Mouse (Mus musculus) CH12.LX (cell line): ENCODE measurements at regions not wholly inside any gene's neighbourhood (a gene's known extent, or its start where the extent isn't known, plus 50 kb on each side); places are given as distances from the start of the nearest gene placed in this dataset.

Experiments
- DNase-seq: peaks from one replicate; pipeline ENCODE4 v3.0.0-alpha.2; 2013; ENCODE audit errors: extremely low read depth
- H3K27ac ChIP-seq: 2 replicates; pipeline ENCODE4 v1.5.1; 2012; ENCODE audit warnings: low read depth, mild to moderate bottlenecking, control low read depth, moderate library complexity; ENCODE audit not compliant: insufficient read depth
- H3K27me3 ChIP-seq: replicated peaks from 2 replicates; pipeline ENCODE3; 2012; ENCODE audit warnings: inconsistent platforms
- H3K36me3 ChIP-seq, 2 experiments: replicated peaks in 1 of 2; 2 replicates each; pipeline versions ENCODE3 to v1.6.1; 2012; ENCODE audit warnings: inconsistent platforms in 1 of 2, low read length in 1 of 2, mild to moderate bottlenecking in 1 of 2, mixed read lengths in 1 of 2, moderate library complexity in 1 of 2; ENCODE audit not compliant: control insufficient read depth in 1 of 2, insufficient read depth in 1 of 2
- H3K4me1 ChIP-seq, 2 experiments: 2 replicates each; pipeline ENCODE4 v1.6.1; 2012; ENCODE audit warnings: inconsistent platforms in 1 of 2, moderate library complexity in 1 of 2; ENCODE audit not compliant: insufficient read depth in 2 of 2, control insufficient read depth in 1 of 2
- H3K4me2 ChIP-seq: 2 replicates; pipeline ENCODE4 v1.6.1; 2012; ENCODE audit warnings: low read depth, mild to moderate bottlenecking, control low read depth; ENCODE audit not compliant: poor library complexity, insufficient read depth, severe bottlenecking
- H3K4me3 ChIP-seq, 3 experiments: fragments of 150-350 bp in 1 of 3; sonication (generic) in 1 of 3; replicated peaks in 1 of 3; 2 replicates each; pipeline versions ENCODE3 to v1.5.1; 2011 to 2012; ENCODE audit warnings: low read depth in 2 of 3, low read length in 2 of 3, mild to moderate bottlenecking in 2 of 3, moderate library complexity in 2 of 3, control low read depth in 1 of 3, improper control_type of control experiment in 1 of 3, inconsistent platforms in 1 of 3, mixed read lengths in 1 of 3; ENCODE audit not compliant: poor library complexity in 1 of 3
- H3K79me2 ChIP-seq: replicated peaks from 2 replicates; pipeline ENCODE4 v1.6.1; 2012; ENCODE audit warnings: mild to moderate bottlenecking, moderate library complexity; ENCODE audit not compliant: control insufficient read depth, poor library complexity, insufficient read depth, severe bottlenecking; ENCODE audit errors: extremely low read depth
- H3K9ac ChIP-seq: 2 replicates; pipeline ENCODE4 v1.6.1; 2012; ENCODE audit warnings: low read depth, mild to moderate bottlenecking, control low read depth, moderate library complexity; ENCODE audit not compliant: insufficient read depth
- H3K9me3 ChIP-seq: replicated peaks from 2 replicates; pipeline ENCODE3; 2012; ENCODE audit warnings: low read length, inconsistent platforms, mixed read lengths
- CHD1 ChIP-seq: IDR thresholded peaks from 2 replicates; pipeline ENCODE4 v1.6.1; 2012; ENCODE audit warnings: low read depth, low read length, improper control_type of control experiment, inconsistent platforms
- CTCF ChIP-seq, 2 experiments: IDR thresholded peaks in 1 of 2; conservative IDR thresholded peaks in 1 of 2; 2 replicates each; pipeline ENCODE4 v1.5.1; 2011 to 2012; ENCODE audit warnings: low read depth in 2 of 2, low read length in 2 of 2, improper control_type of control experiment in 1 of 2, inconsistent platforms in 1 of 2, mild to moderate bottlenecking in 1 of 2, moderate library complexity in 1 of 2
- E2F4 ChIP-seq: IDR thresholded peaks from 2 replicates; pipeline ENCODE4 v1.6.1; 2011; ENCODE audit warnings: low read depth, low read length, improper control_type of control experiment; ENCODE audit not compliant: insufficient replicate concordance
- ELF1 ChIP-seq: IDR thresholded peaks from 2 replicates; pipeline ENCODE4 v1.6.1; 2014; ENCODE audit warnings: low read depth, mild to moderate bottlenecking, inconsistent platforms, low read length, improper control_type of control experiment
- ETS1 ChIP-seq: conservative IDR thresholded peaks from 2 replicates; pipeline ENCODE4 v1.6.1; 2012; ENCODE audit warnings: low read depth, mild to moderate bottlenecking, inconsistent platforms, low read length, improper control_type of control experiment, moderate library complexity
- GABPA ChIP-seq: IDR thresholded peaks from 2 replicates; pipeline ENCODE4 v1.6.1; 2012; ENCODE audit warnings: low read depth, low read length, improper control_type of control experiment, inconsistent platforms; ENCODE audit not compliant: insufficient replicate concordance
- HCFC1 ChIP-seq: IDR thresholded peaks from 2 replicates; pipeline ENCODE4 v1.6.1; 2012; ENCODE audit warnings: low read depth, mild to moderate bottlenecking, inconsistent platforms, low read length, improper control_type of control experiment
- IRF4 ChIP-seq: IDR thresholded peaks from 2 replicates; pipeline ENCODE4 v1.6.1; 2014; ENCODE audit warnings: low read depth, mild to moderate bottlenecking, inconsistent platforms, low read length, improper control_type of control experiment
- JUND ChIP-seq: conservative IDR thresholded peaks from 2 replicates; pipeline ENCODE4 v1.6.1; 2011; ENCODE audit warnings: low read depth, low read length, improper control_type of control experiment
- KAT2A ChIP-seq: IDR thresholded peaks from 2 replicates; pipeline ENCODE4 v1.6.1; 2012; ENCODE audit warnings: low read length, improper control_type of control experiment, inconsistent platforms; ENCODE audit not compliant: insufficient replicate concordance
- MAFK ChIP-seq: IDR thresholded peaks from 2 replicates; pipeline ENCODE4 v1.6.1; 2011; ENCODE audit warnings: low read length, improper control_type of control experiment; ENCODE audit not compliant: insufficient replicate concordance
- MAX ChIP-seq: IDR thresholded peaks from 2 replicates; pipeline ENCODE4 v1.6.1; 2011; ENCODE audit warnings: low read length, improper control_type of control experiment
- MAZ ChIP-seq: IDR thresholded peaks from 2 replicates; pipeline ENCODE4 v1.6.1; 2012; ENCODE audit warnings: low read depth, mild to moderate bottlenecking, inconsistent platforms, low read length, improper control_type of control experiment, moderate library complexity
- MEF2A ChIP-seq: IDR thresholded peaks from 2 replicates; pipeline ENCODE4 v1.6.1; 2014; ENCODE audit warnings: low read depth, mild to moderate bottlenecking, inconsistent platforms, low read length, improper control_type of control experiment, borderline replicate concordance
- NELFE ChIP-seq: IDR thresholded peaks from 2 replicates; pipeline ENCODE4 v1.6.1; 2011; ENCODE audit warnings: low read depth, low read length, improper control_type of control experiment
- NRF1 ChIP-seq: IDR thresholded peaks from 2 replicates; pipeline ENCODE4 v1.6.1; 2014; ENCODE audit warnings: low read depth, mild to moderate bottlenecking, inconsistent platforms, low read length, improper control_type of control experiment, moderate library complexity
- PAX5 ChIP-seq: IDR thresholded peaks from 2 replicates; pipeline ENCODE4 v1.6.1; 2012; ENCODE audit warnings: low read length, inconsistent platforms, mixed read lengths
- POLR2A ChIP-seq: IDR thresholded peaks from 2 replicates; pipeline ENCODE4 v1.6.1; 2011; ENCODE audit warnings: low read depth, mild to moderate bottlenecking, improper control_type of control experiment, low read length
- POLR2AphosphoS2 ChIP-seq: IDR thresholded peaks from 2 replicates; pipeline ENCODE4 v1.6.1; 2011; ENCODE audit warnings: low read depth, low read length, improper control_type of control experiment
- SIN3A ChIP-seq: IDR thresholded peaks from 2 replicates; pipeline ENCODE4 v1.6.1; 2012; ENCODE audit warnings: low read length, improper control_type of control experiment, inconsistent platforms
- SMC3 ChIP-seq: IDR thresholded peaks from 2 replicates; pipeline ENCODE4 v1.6.1; 2011; ENCODE audit warnings: low read depth, low read length, improper control_type of control experiment
- TBP ChIP-seq: conservative IDR thresholded peaks from 2 replicates; pipeline ENCODE4 v1.6.1; 2011; ENCODE audit warnings: low read depth, low read length, improper control_type of control experiment
- TCF12 ChIP-seq: IDR thresholded peaks from 2 replicates; pipeline ENCODE4 v1.6.1; 2014; ENCODE audit warnings: low read depth, mild to moderate bottlenecking, inconsistent platforms, low read length, improper control_type of control experiment
- UBTF ChIP-seq: IDR thresholded peaks from 2 replicates; pipeline ENCODE4 v1.6.1; 2012; ENCODE audit warnings: low read depth, mild to moderate bottlenecking, inconsistent platforms, low read length, improper control_type of control experiment, moderate library complexity
- USF1 ChIP-seq: IDR thresholded peaks from 2 replicates; pipeline ENCODE4 v1.6.1; 2014; ENCODE audit warnings: low read depth, mild to moderate bottlenecking, inconsistent platforms, low read length, improper control_type of control experiment
- USF2 ChIP-seq: conservative IDR thresholded peaks from 2 replicates; pipeline ENCODE4 v1.6.1; 2011; ENCODE audit warnings: low read depth, low read length, improper control_type of control experiment
- ZC3H11A ChIP-seq: IDR thresholded peaks from 2 replicates; pipeline ENCODE4 v1.6.1; 2012; ENCODE audit warnings: low read depth, mild to moderate bottlenecking, inconsistent platforms, low read length, improper control_type of control experiment
- ZMIZ1 ChIP-seq: IDR thresholded peaks from 2 replicates; pipeline ENCODE4 v1.6.1; 2012; ENCODE audit warnings: low read depth, mild to moderate bottlenecking, inconsistent platforms, low read length, improper control_type of control experiment
- ZNF384 ChIP-seq: IDR thresholded peaks from 2 replicates; pipeline ENCODE4 v1.6.1; 2012; ENCODE audit warnings: low read depth, low read length, improper control_type of control experiment, inconsistent platforms
- dilution Hi-C: fragments of 300-500 bp; cut with MboI; formaldehyde crosslinking; loops from 2 replicates; pipeline ENCODE4 v1.14.3; 2020; ENCODE audit warnings: low sequenced_read_pairs; ENCODE audit not compliant: extremely low pct_unique_long_range_greater_than_20kb, extremely low pct_ligation_motif_present
- in situ Hi-C: fragments of 300-500 bp; cut with MboI; formaldehyde crosslinking; loops from 3 replicates; pipeline ENCODE4 v1.14.3; 2019; ENCODE audit warnings: low sequenced_read_pairs, low pct_ligation_motif_present, low pct_unique_long_range_greater_than_20kb, mixed read lengths

DNA sequence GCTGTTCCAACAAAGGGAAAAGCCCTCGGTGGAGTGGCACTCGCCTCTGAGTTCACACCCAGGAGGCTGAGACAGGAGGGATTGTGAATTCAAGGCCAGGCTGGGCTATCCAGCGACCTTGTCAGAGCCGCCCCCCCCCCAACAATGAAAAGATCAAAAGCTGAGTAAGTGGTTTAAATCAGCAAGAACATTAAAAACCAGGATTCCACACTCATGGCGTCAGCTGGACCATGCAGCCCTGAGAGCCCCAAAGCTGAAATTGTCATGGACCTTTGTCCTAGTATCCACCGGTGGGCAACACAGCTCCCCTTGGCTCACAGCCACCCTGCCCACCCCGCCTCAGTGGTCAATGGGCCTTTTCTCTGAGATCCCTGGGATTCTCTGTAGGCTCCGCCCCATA is 283.6 kb upstream of the Tbx3 start:
- dilution Hi-C loops, result no loop called here

DNA sequence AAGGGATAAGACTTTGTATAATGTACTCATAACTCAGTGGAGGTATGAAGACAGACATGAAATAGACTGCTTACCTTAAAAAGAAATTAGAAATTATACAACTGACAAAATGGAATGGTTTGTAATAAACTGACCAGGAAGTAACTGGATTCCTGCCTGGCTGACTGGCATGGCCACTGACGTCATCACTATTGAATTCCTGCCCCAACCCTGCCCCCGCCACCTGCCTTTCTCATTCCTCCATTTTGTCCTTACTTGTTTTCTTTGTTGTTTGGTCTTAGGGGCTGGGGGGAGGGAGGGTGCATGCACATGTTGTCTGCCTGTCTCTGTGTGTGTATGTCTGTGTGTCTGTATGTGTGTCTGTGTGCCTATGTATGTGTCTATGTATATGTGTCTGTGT is 283.2 kb upstream of the Tbx3 start:
- Histone ChIP-seq H3K9me3 (peaks cover 91% of the 10 kb centered on the region), H3K4me3 (no peak overlapping the region), H3K36me3 (no peaks in the 10 kb centered on the region), H3K4me2 (no peak overlapping the region), H3K4me1 (no peaks in the 10 kb centered on the region), H3K79me2 (no peaks in the 10 kb centered on the region)
- dilution Hi-C loops (no loop called here), in situ Hi-C loops (no loop called here)
- TF ChIP-seq ELF1 (no peak), MAZ (no peak), JUND (no peak), USF1 (no peak), MAFK (no peak), ETS1 (no peak), GABPA (no peak), MAX (no peak), NELFE (no peak), HCFC1 (no peak), PAX5 (no peak), TCF12 (no peak), NRF1 (no peak), ZNF384 (no peak), MEF2A (no peak), CTCF (conservative IDR thresholded peaks at IDR 0.05 in 1 of 2, IDR thresholded peaks at IDR 0.05 in 1 of 2; ENCODE audit: low read depth in 2 of 2, low read length in 2 of 2) (no peak), ZMIZ1 (no peak), USF2 (no peak), SIN3A (no peak)
- TF ChIP-seq, all 38 proteins: peak for 0
- no peak overlapping the region for H3K27ac ChIP-seq
- no peaks in the 10 kb centered on the region for H3K27me3 ChIP-seq
- no peak overlapping the region for H3K9ac ChIP-seq
- DNase-seq, result no peak

More for the DNA sequence above, 283.6 kb upstream of the Tbx3 start:
- Histone ChIP-seq H3K79me2 (no peaks in the 10 kb centered on the region), H3K9ac (no peak overlapping the region), H3K9me3 (peaks cover 90% of the 10 kb centered on the region), H3K27me3 (no peaks in the 10 kb centered on the region), H3K4me3 (no peak overlapping the region), H3K36me3 (no peaks in the 10 kb centered on the region), H3K27ac (no peak overlapping the region), H3K4me2 (no peak overlapping the region), H3K4me1 (no peaks in the 10 kb centered on the region)
- TF ChIP-seq ZC3H11A, result no peak
- no peak for TF ChIP-seq SIN3A
- no peak for TF ChIP-seq TBP
- TF ChIP-seq CHD1, result no peak
- no peak for TF ChIP-seq POLR2A
- TF ChIP-seq E2F4, result no peak
- TF ChIP-seq IRF4, result no peak
- TF ChIP-seq GABPA, result no peak
- TF ChIP-seq KAT2A, result no peak
- no peak for TF ChIP-seq CTCF (conservative IDR thresholded peaks at IDR 0.05 in 1 of 2, IDR thresholded peaks at IDR 0.05 in 1 of 2; ENCODE audit: low read depth in 2 of 2, low read length in 2 of 2)
- no peak for TF ChIP-seq NRF1
- TF ChIP-seq POLR2AphosphoS2, result no peak
- TF ChIP-seq UBTF, result no peak
- TF ChIP-seq SMC3, result no peak
- no peak for TF ChIP-seq ZMIZ1
- in situ Hi-C loops, result no loop called here
- no peak for DNase-seq
